ENCODE assay signal across 25 mouse cellular contexts in genomic region chr17:27339261-27339660, GRCm38 (mm10).
"Had no signal": no experiment of that assay in that cellular context is flagged by ENCODE, and none has a peak within 500 bp of the region (broad histone marks: within the 10 kb centered on the region; RNA-seq: fewer than 3 reads in every experiment).

No protein-coding gene starts in this region.

- H3K4me3 ChIP-seq: heart, adult 2 months; heart, embryonic 13.5 days; heart, embryonic 15.5 days; kidney, embryonic 15.5 days; limb, embryonic 13.5 days; limb, embryonic 15.5 days had no signal

- H3K36me3 ChIP-seq: heart, embryonic 13.5 days; heart, embryonic 15.5 days; kidney, embryonic 15.5 days; limb, embryonic 13.5 days; limb, embryonic 15.5 days had no signal

- ATAC-seq: hindbrain, embryonic 16.5 days; intestine, embryonic 16.5 days had no signal

- H3K4me2 ChIP-seq: heart, embryonic 11.5 days; heart, embryonic 13.5 days; heart, embryonic 15.5 days; hindbrain, embryonic 14.5 days; kidney, embryonic 15.5 days; limb, embryonic 13.5 days; limb, embryonic 15.5 days; liver, embryonic 11.5 days had no signal

- H3K27me3 ChIP-seq: heart, embryonic 15.5 days; kidney, embryonic 15.5 days; limb, embryonic 13.5 days; limb, embryonic 15.5 days had no signal

- H3K27ac ChIP-seq: heart, adult 2 months; heart, embryonic 13.5 days; heart, embryonic 15.5 days; hindbrain, embryonic 14.5 days; kidney, embryonic 15.5 days; kidney, postnatal 0 days; limb, embryonic 13.5 days; limb, embryonic 15.5 days had no signal

- H3K9me3 ChIP-seq: heart, embryonic 13.5 days; heart, embryonic 15.5 days; kidney, embryonic 15.5 days; limb, embryonic 13.5 days; limb, embryonic 15.5 days had no signal

- DNase-seq: gastrocnemius, postnatal 14 days; gastrocnemius, postnatal 36 days; heart, adult 11 months; heart, adult 2 months; heart, postnatal 14 days; heart, postnatal 36 days; kidney, adult 11 months; kidney, adult 2 months; kidney, adult 9 months; kidney, postnatal 14 days; kidney, postnatal 36 days; layer of hippocampus, adult 9-11 months; layer of hippocampus, postnatal 36 days; left cerebral cortex, postnatal 4 days had no signal

- H3K9ac ChIP-seq: heart, embryonic 13.5 days; heart, embryonic 15.5 days; hindbrain, embryonic 14.5 days; kidney, embryonic 15.5 days; limb, embryonic 13.5 days; limb, embryonic 15.5 days had no signal
